Mouse (Mus musculus) adrenal gland (tissue): ENCODE measurements around the gene Slx.
"Not testable (repeated sequence)": the region's sequence is repeated elsewhere in the genome, so short reads cannot be mapped to it uniquely, and the experiment has no call there.

Experiments
- intact Hi-C: fragments of 180-260 bp; cut with DNase I; formaldehyde crosslinking; loops from one replicate; pipeline ENCODE4 v1.15.1; 2025
- long read RNA-seq, 2 experiments: library from polyadenylated mRNA; unstranded; transcript quantifications; one replicate each; pipeline ENCODE4 v2.0.0; 2020; ENCODE audit warnings: borderline replicate concordance in 1 of 2; ENCODE audit not compliant: insufficient replicate concordance in 1 of 2
- microRNA-seq, 2 experiments: library from miRNA; unstranded; fragments of <30 nt; microRNA quantifications; one replicate each; pipeline ENCODE4; 2019

The Slx gene
- long read RNA-seq, experiment 1 = 0 reads
- long read RNA-seq, experiment 2 = 0 reads

GRCm38 (mm10) chrX:26545465-26545864, at the start of gene Slx:
Slx (minus strand) TSS chrX:26545565.
- intact Hi-C loops = not testable (repeated sequence)

Small RNA genes lying within 50 kb of the gene (microRNA-seq; reads per million reads assigned to microRNA genes)
- gene Gm27341 = 0 reads per million in 2 experiments
